Mouse (Mus musculus) lung, embryonic 16.5 days (tissue): Measurements from ENCODE around the gene Spred1. TPM values are rescaled to one million over a fixed set of nuclear protein-coding genes. Genes with fewer than 3 reads are reported as not detected.

Experiments used
- ATAC-seq: fragments of 200-750 bp; cut with Nextera tagmentation; 2 replicates; pipeline ENCODE4 v1.8.0; 2017; ENCODE audit warnings: low read depth, mild to moderate bottlenecking, moderate library complexity
- H3K27ac ChIP-seq: fragments of 300-500 bp; sonication (generic); 2 replicates; pipeline ENCODE4 v1.5.1; 2014; ENCODE audit warnings: mild to moderate bottlenecking, control low read depth, low read length
- H3K27me3 ChIP-seq: fragments of 300-500 bp; sonication (generic); 2 replicates; pipeline ENCODE4 v1.6.1; 2014; ENCODE audit warnings: low read depth, low read length, mixed read lengths; ENCODE audit not compliant: control insufficient read depth, insufficient read depth
- H3K36me3 ChIP-seq: fragments of 300-500 bp; sonication (generic); 2 replicates; pipeline ENCODE4 v1.6.1; 2014; ENCODE audit warnings: low read length; ENCODE audit not compliant: control insufficient read depth, insufficient read depth
- H3K4me1 ChIP-seq: fragments of 300-500 bp; sonication (generic); replicated peaks from 2 replicates; pipeline ENCODE4 v1.6.1; 2014; ENCODE audit warnings: low read length, mixed read lengths; ENCODE audit not compliant: control insufficient read depth, insufficient read depth
- H3K4me2 ChIP-seq: fragments of 300-500 bp; sonication (generic); 2 replicates; pipeline ENCODE4 v1.6.1; 2014; ENCODE audit warnings: low read depth, low read length, control low read depth
- H3K4me3 ChIP-seq: fragments of 300-500 bp; sonication (generic); 2 replicates; pipeline ENCODE4 v1.5.1; 2014; ENCODE audit warnings: mild to moderate bottlenecking, low read length, control low read depth
- H3K9ac ChIP-seq: fragments of 300-500 bp; sonication (generic); 2 replicates; pipeline ENCODE4 v1.6.1; 2014; ENCODE audit warnings: low read length, control low read depth
- H3K9me3 ChIP-seq: fragments of 300-500 bp; sonication (generic); 2 replicates; pipeline ENCODE4 v1.6.1; 2016; ENCODE audit warnings: low read length; ENCODE audit not compliant: control insufficient read depth
- WGBS: fragments of 180-500 bp; shearing (Covaris S2); extraction: QIAGEN DNeasy Blood & Tissue Kit; methylation state at CpG from one replicate; pipeline ENCODE4 v1.1.7; 2014; 5-methylcytosine and 5-hydroxymethylcytosine counted together
- polyA plus RNA-seq: library from polyadenylated mRNA; unstranded; fragments of >200 nt; fragmentation: Nextera tagmentation; extraction: Ambion mirVana; gene quantifications from 2 replicates; pipeline ENCODE4 v1.2.1, GENCODE M21; 2015

Gene Spred1
- polyA plus RNA-seq, 1 experiment from 2014 or later: 10.4 TPM

GRCm38 (mm10) chr2:117113262-117113661 is 7.9 kb upstream of the Spred1 start:
- H3K4me2 ChIP-seq: no peak overlapping the region
- no peak overlapping the region for H3K27ac ChIP-seq
- H3K9me3 ChIP-seq: no peaks in the 10 kb centered on the region
- H3K4me1 ChIP-seq: peaks cover 10% of the 10 kb centered on the region
- no peaks in the 10 kb centered on the region for H3K36me3 ChIP-seq
- H3K9ac ChIP-seq: no peak overlapping the region
- WGBS: 59% methylated on average over 2 of the region's 2 CpGs
- H3K4me3 ChIP-seq: no peak overlapping the region
- ATAC-seq: peak; percentile 44; the same call in 1 of the 2 replicates
- no peaks in the 10 kb centered on the region for H3K27me3 ChIP-seq

- Histone ChIP-seq H3K4me1 (peaks cover 9% of the 10 kb centered on the region), H3K9ac (no peak overlapping the region), H3K27ac (no peak overlapping the region), H3K4me2 (no peak overlapping the region), H3K9me3 (no peaks in the 10 kb centered on the region), H3K36me3 (no peaks in the 10 kb centered on the region), H3K4me3 (no peak overlapping the region), H3K27me3 (no peaks in the 10 kb centered on the region)
- WGBS: 52% methylated on average over 4 of the region's 4 CpGs
- ATAC-seq: peak; percentile 83
These were observed 7.4 kb upstream of the Spred1 start for GRCm38 (mm10) chr2:117113762-117114161.

- WGBS: 66% methylated on average over 2 of the region's 2 CpGs
- Histone ChIP-seq H3K4me2 (no peak overlapping the region), H3K9me3 (no peaks in the 10 kb centered on the region), H3K27me3 (no peaks in the 10 kb centered on the region), H3K27ac (no peak overlapping the region), H3K9ac (no peak overlapping the region), H3K36me3 (no peaks in the 10 kb centered on the region), H3K4me1 (peaks cover 10% of the 10 kb centered on the region), H3K4me3 (no peak overlapping the region)
- no peak for ATAC-seq
These were observed 2.7 kb upstream of the Spred1 start for GRCm38 (mm10) chr2:117118516-117118915.

- peak; percentile 74 for ATAC-seq
- Histone ChIP-seq H3K9ac (peak overlapping the region; percentile 99), H3K9me3 (no peaks in the 10 kb centered on the region), H3K4me3 (peak overlapping the region; percentile 98), H3K27ac (peak overlapping the region; percentile 100), H3K4me1 (peaks cover 16% of the 10 kb centered on the region), H3K4me2 (peak overlapping the region; percentile 79), H3K36me3 (no peaks in the 10 kb centered on the region), H3K27me3 (no peaks in the 10 kb centered on the region)
- WGBS: 6% methylated on average over 30 of the region's 30 CpGs
These were observed 1.6 kb upstream of the Spred1 start for GRCm38 (mm10) chr2:117119291-117120245.

GRCm38 (mm10) chr2:117120246-117121211 is 645 bp upstream of the Spred1 start:
- no peaks in the 10 kb centered on the region for H3K27me3 ChIP-seq
- peak overlapping the region; percentile 98 for H3K4me3 ChIP-seq
- under 1% methylated on average over 62 of the region's 101 CpGs for WGBS
- no peaks in the 10 kb centered on the region for H3K9me3 ChIP-seq
- peak overlapping the region; percentile 79 for H3K4me2 ChIP-seq
- peak; percentile 82 for ATAC-seq
- H3K27ac ChIP-seq: peak overlapping the region; percentile 100
- H3K4me1 ChIP-seq: peaks cover 16% of the 10 kb centered on the region
- peak overlapping the region; percentile 99 for H3K9ac ChIP-seq
- H3K36me3 ChIP-seq: no peaks in the 10 kb centered on the region

- H3K27ac ChIP-seq: peak overlapping the region; percentile 100
- H3K36me3 ChIP-seq: no peaks in the 10 kb centered on the region
- ATAC-seq: no peak
- H3K9ac ChIP-seq: peak overlapping the region; percentile 99
- no peaks in the 10 kb centered on the region for H3K9me3 ChIP-seq
- peak overlapping the region; percentile 98 for H3K4me3 ChIP-seq
- no peaks in the 10 kb centered on the region for H3K27me3 ChIP-seq
- H3K4me1 ChIP-seq: peaks cover 19% of the 10 kb centered on the region
- WGBS: under 1% methylated on average over 19 of the region's 19 CpGs
- peak overlapping the region; percentile 79 for H3K4me2 ChIP-seq
These were observed 921 bp downstream of the Spred1 start for GRCm38 (mm10) chr2:117121984-117122605.

- H3K9ac ChIP-seq: peak overlapping the region; percentile 99
- H3K36me3 ChIP-seq: peaks cover 3% of the 10 kb centered on the region; the same call in 1 of the 2 replicates
- H3K4me1 ChIP-seq: peaks cover 20% of the 10 kb centered on the region
- WGBS: under 1% methylated on average over 17 of the region's 17 CpGs
- peak overlapping the region; percentile 55 for H3K27ac ChIP-seq
- no peak for ATAC-seq
- H3K27me3 ChIP-seq: no peaks in the 10 kb centered on the region
- peak overlapping the region; percentile 79 for H3K4me2 ChIP-seq
- H3K4me3 ChIP-seq: peak overlapping the region; percentile 98
- H3K9me3 ChIP-seq: no peaks in the 10 kb centered on the region
These were observed 1.6 kb downstream of the Spred1 start for GRCm38 (mm10) chr2:117122701-117123337.

- peak overlapping the region; percentile 43 for H3K4me3 ChIP-seq
- no peak overlapping the region for H3K27ac ChIP-seq
- 18% methylated on average over 3 of the region's 3 CpGs for WGBS
- H3K4me1 ChIP-seq: peaks cover 28% of the 10 kb centered on the region
- H3K4me2 ChIP-seq: peak overlapping the region; percentile 61
- peaks cover 3% of the 10 kb centered on the region; the same call in 1 of the 2 replicates for H3K36me3 ChIP-seq
- ATAC-seq: no peak
- no peaks in the 10 kb centered on the region for H3K27me3 ChIP-seq
- H3K9me3 ChIP-seq: no peaks in the 10 kb centered on the region
- peak overlapping the region; percentile 44; the same call in 1 of the 2 replicates for H3K9ac ChIP-seq
These were observed 2.5 kb downstream of the Spred1 start for GRCm38 (mm10) chr2:117123701-117124100.
